Mouse (Mus musculus) thymus, postnatal 10 days (tissue): Measurements from ENCODE around the gene Sapcd2.
A peak's percentile ranks its signal among the peaks of the same experiment; 100 is the strongest.

Experiments used
- DNase-seq, 2 experiments: peaks; one replicate each; pipeline ENCODE4 v3.0.0; 2021; ENCODE audit warnings: low spot score in 2 of 2

Gene Sapcd2

DNA sequence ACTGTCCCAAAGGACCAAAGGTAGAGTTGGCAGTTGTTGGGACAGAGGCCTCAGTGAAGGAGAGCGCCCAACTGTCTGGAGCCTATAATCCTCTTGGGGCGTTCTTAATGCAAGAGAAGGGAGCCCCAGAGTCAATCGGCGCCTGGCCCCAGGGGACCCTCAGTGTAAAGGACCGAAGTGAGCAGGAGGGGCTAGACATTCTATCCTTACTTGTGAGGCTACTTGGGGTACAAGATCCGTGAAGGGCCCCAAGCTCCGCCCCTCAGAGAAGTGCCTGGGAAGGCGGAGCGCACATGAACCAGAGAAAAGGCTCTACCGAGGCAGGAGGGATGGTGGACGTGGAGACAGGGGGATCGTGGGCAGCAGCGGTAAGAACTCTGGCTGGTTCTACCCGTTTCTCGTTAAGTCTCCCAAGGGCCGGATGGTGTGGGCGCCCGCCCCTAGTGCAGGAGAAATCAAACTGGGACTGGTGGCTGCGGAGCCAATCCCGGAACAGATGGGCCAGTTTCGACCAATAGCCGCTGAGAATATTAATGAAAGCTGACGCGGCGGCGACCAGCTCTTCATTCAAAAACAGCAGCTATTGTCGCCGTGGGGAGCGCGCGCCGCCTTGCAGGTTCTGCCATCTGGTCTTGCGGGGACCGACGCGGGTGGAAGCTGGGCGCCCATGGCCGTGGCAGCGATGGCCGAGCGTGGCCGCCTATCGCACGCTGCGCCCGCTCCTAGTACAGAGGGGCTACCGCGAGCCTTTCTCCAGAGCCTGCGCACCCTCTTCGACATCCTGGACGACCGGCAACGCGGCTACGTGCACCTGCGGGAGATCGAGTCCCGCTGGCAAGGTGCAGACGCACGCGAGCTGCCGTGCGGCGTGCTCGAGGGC, at the start of gene Sapcd2:
Sapcd2 (plus strand) TSS at position 558 of the 880 bp plus-strand sequence.
- DNase-seq = peak; percentile 71

DNA sequence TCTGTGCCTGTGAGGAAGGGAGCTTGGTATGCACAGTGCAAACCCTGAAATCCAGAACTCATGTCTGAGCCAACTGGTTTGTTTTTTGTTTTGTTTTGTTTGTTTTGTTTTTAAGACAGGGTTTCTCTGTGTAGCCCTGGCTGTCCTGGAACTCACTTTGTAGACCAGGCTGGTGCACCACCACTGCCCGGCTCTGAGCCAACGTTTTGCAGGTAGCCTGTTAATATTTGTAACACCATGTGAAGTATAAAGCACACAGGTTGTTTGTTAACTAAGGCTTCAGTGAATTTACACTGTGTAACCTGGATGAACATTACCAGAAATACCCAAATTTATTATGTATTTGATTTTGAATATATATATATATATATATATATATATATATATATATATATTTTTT, 46.1 kb upstream of the Sapcd2 start:
- no peak for DNase-seq

DNA sequence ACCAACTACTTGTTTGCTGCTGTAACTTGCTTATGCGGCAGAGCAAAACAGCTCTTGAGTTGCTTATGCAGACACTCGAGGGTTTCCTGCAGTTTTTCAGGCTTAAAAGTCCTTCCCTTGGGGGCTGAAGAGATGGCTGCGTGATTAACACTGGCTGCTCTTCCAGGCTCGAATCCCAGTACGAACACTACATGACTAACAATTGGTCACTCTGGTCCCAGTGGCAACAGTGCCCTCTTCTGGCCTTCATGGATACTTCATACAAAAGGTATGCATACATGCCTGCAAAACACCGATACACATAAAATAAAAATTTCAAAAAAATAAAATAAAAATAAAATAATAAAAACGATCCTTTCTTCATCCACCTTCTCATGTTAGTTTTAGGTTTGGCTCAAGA, 43.7 kb upstream of the Sapcd2 start:
- DNase-seq = peak in 1 of 2 experiments; percentile 22

DNA sequence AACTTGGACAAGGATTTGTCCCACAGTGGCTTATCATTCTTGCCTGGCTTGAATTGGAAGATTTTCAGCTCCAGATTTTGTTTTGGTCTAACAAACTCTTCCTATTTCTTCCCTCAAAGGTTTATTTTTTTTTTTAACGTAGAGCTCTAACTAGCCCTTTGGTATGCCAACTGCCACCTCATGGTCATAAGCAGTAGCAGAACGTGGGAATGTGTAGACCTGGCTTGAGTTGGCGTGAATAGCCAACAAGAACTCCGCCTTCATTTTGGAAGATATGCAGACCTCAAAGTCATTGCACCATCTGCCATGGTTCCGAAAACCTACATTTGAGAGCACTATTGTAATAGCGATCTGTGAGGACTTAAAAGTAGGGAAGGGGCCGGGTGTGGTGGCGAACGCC, 40.7 kb upstream of the Sapcd2 start:
- DNase-seq = no peak

DNA sequence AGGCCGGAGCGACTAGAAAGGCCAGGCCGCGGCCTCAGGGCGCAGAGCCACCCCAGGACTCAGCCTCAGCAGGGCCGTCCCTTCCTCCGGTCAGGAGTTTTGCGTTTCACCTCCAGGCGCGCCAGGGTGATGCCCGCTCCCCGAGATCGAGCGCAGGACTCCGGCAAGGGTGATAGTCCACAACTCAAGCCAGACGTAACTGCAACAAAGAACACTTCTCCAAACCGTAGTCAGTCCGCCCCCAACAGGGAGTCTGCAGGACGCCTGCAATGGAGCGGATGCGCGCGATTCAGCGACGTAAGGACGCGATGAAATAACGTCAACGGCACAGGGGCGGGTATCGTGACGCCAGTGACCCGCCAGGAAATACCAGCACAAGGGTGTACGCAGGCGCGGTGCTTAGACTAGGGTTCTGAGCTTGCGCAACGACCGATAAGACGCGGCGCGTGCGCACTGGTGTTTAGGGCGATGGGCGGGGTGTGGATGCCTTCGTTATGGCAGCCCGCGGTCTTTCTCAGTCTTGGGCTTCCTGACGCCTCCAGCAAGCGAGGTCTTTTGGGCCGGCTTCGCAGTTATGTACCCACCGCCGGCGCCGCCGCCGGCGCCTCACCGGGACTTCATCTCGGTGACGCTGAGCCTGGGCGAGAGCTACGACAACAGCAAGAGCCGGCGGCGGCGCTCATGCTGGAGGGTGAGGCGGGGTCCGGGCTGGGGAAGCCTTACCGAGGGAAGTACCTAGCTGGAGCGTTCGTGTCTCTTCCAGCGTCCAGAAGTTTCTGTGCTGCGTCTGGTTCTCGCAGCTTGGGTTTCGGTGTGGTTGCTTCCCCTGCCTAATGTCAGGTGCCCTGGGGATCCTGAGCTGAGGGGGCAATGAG, 39.6 kb upstream of the Sapcd2 start, which contains the start of gene Man1b1:
Man1b1 (plus strand) TSS at position 53 of the 875 bp plus-strand sequence.
- peak; percentile 99 for DNase-seq

- no peak for DNase-seq
Observed at GRCm38 (mm10) chr2:25333569-25333968, 38.6 kb upstream of the Sapcd2 start.

GRCm38 (mm10) chr2:25338303-25338702, 33.8 kb upstream of the Sapcd2 start:
- no peak for DNase-seq

DNA sequence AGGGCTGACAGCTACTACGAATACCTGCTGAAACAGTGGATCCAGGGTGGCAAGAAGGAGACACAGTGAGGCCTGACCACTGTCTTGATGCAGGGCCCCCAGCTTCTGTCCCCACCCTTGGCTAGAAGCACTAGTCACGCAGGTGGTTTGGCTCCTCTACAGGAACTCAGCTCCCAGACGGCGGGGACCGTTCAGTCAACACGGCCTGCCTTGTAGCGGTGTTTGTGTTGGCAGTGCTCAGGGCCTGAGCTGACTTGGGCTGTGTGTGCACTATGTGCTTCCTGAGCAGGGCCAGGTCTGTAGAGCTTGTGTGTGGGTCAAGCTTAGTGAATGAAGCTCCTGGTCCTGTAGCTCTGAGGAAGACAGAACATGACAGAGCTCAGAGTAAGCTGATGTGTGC, 24.0 kb upstream of the Sapcd2 start:
- no peak for DNase-seq

GRCm38 (mm10) chr2:25349499-25349898, 22.6 kb upstream of the Sapcd2 start:
- no peak for DNase-seq

DNA sequence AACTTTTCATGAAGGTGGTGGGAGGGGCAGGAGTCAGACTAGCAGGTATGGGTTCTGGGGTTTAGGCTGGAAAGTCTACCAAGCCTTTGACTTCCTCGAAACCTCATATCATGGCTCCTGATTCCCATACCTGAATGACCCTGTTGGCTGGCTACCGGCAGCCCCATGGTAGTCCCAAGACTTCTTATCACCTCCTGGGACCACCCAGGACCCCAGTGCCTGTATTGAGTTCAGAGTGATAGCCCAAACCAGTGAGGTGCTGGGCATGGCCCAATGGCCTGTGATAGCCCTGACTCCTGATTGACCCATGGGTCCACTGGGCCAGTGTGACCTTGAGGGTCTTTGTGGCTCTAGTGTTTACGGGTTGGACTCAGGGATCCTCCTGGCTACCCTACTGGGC, 21.4 kb upstream of the Sapcd2 start:
- DNase-seq = no peak

DNA sequence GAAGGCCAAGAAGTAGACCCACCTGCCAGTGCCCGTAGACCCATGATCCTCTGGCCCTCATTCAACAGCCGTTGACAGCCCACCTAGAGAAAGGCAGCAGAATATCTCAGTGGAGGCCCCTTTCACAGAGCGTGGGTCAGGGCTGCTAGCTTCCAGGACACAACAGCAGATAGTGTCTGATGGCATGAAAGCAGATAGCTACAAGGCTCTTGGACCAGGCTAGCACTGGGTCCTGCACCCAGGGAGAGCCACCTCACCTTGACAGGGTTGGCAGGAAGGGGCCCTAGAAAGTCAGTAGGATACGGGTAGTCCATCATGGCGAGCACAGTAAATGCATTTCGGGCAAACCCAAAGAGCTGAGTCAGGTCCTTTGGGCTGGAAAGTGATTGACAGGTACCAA, 17.9 kb upstream of the Sapcd2 start:
- DNase-seq = no peak

GRCm38 (mm10) chr2:25355419-25356066, 16.6 kb upstream of the Sapcd2 start:
- DNase-seq = no peak

DNA sequence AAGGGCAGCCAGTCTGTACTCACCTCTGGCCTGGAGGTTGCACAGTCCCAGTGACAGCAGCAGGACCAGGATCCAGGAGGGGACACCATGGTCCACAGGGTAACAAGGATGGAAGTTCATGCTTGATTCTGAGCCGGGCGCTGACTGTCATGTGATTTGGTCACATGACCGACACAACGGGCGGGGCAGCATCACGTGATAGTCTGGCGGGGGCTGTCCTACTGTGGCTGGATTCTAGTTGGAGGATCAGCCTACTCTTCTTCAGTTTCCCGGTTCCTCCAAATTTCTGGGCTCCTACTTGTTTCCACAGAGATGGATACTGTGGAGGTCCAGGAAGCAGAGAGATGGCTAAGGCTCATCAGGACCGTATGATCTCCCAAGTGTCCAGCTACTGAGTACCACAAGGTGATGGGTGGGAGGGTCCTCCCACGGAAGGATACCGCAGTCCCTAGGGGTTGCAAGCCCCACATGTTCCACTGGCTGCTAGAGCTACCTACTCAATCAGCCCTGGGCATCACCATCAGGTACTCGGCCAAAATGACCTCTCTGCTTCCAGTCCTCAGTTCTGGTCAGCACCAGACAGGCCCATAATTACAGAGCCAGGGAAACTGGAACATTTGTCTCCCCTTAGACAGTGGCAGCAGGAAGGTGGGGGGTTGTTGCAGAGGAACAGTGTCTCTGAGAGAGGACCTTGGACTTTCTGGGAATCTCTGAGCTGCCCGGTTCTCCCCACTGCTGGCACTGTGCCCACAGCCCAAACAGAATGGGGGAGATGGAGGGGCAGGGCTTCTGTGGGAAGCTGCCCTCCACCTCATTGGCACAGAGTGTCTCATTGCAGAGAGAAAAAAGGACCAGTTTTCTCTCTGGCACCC, 15.7 kb upstream of the Sapcd2 start, which contains the start of gene Dpp7:
Dpp7 (minus strand) TSS at position 152 of the 872 bp plus-strand sequence.
- DNase-seq = peak; percentile 49 to 56

DNA sequence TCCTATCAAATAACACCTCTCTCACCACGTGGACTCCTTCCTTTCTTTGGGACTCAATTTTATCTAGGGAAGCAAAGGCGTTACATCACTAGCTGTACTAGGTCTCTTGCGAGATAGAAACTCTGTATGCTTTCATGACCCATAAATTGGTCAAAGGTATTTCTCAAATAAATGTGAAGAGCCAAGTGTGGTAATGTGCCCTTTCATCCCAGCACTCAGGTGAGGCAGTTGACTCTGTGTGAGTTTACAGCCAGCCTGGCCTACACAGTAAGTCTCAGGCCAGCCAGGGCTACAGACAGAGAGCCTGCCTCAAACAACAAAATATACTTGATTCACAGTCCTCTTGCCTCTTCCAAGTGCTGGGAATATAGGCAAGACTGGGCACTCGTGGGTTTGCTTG, 12.3 kb upstream of the Sapcd2 start:
- DNase-seq = no peak

DNA sequence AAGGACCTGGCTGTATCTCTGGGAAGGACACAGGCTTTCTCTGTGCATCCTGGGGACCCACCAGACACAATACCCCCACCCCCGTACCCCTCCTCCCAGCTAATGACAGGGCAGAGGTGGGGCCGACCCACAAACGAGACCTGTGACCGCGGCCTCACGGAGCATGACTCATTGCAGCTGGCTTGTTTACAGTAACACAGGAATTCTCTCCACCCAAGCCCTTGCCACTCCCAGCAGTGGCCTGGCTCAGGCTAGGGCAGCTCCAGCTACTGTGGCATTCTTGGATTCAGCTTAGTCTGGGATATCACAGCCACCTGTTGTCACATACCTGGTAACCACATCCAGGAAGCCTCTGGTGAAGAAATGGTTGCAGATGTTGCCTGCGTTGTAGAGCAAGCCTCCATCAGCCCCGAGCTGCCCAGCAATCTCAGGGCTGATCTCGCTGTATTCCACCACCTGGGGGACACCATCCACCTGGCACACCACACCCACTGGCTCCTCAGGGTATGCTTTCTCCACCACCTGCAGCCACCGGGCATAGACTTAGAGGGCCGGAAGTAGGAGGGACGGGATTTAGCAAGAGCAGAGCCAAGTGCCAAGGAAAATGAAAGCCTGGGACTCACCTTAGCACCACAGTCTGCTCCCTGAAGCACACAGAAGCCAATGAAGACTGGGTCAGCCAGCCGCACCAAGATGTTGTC, 8.5 kb upstream of the Sapcd2 start:
- no peak for DNase-seq

DNA sequence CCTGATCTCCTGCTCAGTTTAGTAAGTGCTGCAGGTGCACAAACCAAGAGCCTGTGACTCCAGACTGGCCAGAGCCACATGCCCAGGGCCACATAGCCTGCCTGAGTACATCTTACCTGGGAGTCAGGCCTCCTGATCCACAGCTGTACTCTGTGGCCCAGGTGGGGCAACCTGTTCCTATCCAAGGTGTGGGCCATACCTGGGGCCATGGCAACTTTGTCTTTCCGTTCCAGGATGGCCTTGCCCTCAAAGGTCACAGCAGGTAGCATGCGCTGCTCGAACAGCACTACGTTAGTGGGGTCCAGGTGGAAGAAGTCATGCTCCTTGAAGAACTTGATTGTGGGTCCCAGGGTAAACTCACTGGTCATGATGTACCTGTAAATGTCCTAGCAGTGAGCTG, 7.8 kb upstream of the Sapcd2 start:
- DNase-seq = no peak

DNA sequence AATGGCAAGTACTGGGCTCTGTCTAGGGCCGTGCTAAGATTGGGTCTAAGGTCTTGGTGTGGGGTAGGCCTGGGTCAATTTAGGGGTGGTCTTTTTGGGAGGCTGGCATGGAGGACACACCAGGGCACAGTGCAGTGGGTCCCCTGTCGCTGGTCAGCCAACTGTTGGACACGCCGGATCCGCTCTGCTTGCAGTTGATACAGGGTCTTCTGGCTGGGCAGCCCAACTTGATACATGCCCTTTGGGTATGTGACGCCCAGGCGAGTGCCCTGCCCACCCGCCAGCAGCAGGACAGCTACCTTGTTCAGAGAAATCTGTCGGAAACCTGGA, 7.4 kb upstream of the Sapcd2 start:
- DNase-seq = no peak

DNA sequence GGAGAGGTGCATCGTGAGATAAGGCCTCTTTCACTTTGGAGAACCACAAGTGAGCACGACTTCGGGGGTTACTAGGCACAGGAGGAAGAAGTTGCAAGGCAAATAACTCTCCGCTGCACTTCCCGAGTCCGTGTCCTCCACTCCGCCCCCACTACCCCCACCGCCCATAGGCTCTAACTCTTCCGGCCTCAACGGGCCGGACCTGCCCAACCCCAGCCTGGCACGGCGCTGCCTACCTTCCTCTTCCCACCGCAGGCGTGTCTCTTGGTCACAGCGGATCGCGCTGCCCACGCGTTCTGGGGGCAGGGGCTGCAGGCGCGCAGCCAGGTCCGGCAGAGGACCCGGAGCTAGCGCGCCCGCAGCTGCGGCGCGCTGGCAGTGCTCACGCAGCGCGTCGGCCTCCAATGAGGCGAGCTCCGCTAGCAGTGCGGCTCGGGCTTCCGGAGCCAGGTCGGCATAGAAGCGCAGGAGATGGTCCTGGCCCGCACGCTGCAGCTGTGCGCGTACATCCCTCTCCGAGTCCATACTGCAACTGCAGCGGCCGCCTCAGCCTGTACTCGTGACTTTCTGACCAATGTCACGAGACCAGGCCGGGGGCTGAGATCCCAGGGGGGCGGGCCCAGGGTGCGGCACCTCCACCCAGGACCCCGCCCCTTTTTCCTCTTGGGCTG, 6.9 kb upstream of the Sapcd2 start, which contains the start of gene Uap1l1:
Uap1l1 (minus strand) TSS at position 592 of the 671 bp plus-strand sequence.
- peak; percentile 23 to 42 for DNase-seq

GRCm38 (mm10) chr2:25369996-25370395, 2.1 kb upstream of the Sapcd2 start:
- DNase-seq = no peak
